Mouse (Mus musculus): ENCODE results near the gene Nup155. TPM values are rescaled to one million over a fixed set of nuclear protein-coding genes. Genes with fewer than 3 reads are reported as not detected.
"Not testable (repeated sequence)": the region's sequence is repeated elsewhere in the genome, so short reads cannot be mapped to it uniquely, and the experiment has no call there.

The Nup155 gene
- total RNA-seq (2015) (19.9 and 23.4 TPM in 2 replicates), total RNA-seq (2017) (23.6 and 27.8 TPM in 2 replicates)

DNA sequence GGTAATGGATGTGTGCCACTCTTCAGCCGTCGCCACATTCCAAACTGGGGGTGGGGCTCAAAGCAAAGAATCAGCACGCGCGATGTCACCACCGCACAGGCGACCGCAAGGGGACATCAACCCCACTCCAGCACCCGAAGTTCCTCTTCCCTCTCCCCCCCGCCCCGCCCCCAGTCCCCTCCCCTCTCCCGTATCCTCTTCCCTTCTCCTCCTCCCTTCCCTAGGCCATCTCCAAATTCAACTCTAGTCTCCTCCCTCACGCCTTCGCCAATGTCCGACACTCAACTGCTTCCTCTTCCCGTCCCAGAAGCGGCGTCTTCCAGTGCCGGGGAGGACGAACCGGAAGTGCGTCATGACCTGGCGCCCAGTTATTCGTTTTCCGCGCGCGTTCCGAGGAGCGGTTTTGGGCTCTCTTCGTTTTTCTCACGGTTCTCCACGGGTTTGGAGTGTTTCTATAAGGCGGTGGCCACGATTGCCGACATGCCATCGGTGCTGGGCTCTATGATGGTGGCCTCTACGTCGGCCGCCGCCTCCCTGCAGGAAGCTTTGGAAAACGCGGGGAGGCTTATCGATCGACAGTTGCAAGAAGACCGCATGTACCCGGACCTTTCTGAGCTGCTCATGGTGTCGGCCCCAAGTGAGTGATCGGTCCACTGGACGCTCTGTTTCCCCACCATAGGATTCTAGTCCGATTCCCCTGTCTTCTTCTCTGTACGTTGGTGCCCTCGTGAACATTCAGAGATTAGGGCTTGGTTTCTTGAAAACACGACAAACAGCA is at the start of gene Nup155:
Gene Nup155 (plus strand): TSS at position 308 of the 778 bp plus-strand sequence.
- peak; percentile 99 for ATAC-seq (ENCODE audit: poor library complexity, severe bottlenecking)

DNA sequence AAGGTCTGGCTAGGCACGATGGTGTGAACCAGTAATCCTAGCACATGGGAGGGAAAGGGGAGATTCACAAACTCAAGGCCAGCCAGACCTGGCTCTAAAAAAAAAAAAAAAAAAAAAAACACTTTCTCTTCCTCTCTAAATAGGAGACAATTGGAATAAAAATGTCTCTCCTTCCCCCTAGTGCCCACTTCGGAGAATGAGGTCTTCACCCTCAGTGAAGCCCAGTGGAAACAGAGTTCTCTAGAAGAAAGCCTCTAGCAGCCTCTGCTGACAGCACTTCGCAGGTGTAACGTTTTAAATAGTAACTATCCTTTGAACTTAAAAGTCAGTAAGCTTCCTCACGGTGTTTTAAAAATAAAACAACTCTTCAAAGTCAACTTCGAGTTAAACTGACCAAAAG is 43.9 kb upstream of the Nup155 start:
- ATAC-seq (ENCODE audit: poor library complexity, severe bottlenecking) = no peak

- not testable (repeated sequence) for ATAC-seq (ENCODE audit: poor library complexity, severe bottlenecking)
These were observed 35.9 kb upstream of the Nup155 start for GRCm38 (mm10) chr15:8073159-8073558.

DNA sequence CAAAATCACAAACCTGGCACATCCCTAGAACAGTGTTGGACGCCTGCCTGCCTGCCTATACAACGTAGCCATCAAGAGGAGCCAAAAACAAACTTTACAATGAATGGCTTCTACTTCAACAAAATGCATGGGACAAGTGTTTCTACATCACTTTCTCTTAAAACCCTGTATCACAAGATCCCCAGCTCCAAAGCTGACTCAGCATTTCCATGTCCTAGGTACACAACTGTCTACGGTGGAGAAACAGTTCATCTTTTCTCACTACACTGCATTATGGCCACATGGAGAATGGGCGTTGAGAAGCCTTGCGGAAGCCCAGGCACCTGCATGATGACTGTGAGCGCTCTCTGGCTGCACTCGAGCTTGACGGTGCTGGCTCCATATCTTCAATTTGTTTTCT is 26.9 kb upstream of the Nup155 start:
- no peak for ATAC-seq (ENCODE audit: poor library complexity, severe bottlenecking)

DNA sequence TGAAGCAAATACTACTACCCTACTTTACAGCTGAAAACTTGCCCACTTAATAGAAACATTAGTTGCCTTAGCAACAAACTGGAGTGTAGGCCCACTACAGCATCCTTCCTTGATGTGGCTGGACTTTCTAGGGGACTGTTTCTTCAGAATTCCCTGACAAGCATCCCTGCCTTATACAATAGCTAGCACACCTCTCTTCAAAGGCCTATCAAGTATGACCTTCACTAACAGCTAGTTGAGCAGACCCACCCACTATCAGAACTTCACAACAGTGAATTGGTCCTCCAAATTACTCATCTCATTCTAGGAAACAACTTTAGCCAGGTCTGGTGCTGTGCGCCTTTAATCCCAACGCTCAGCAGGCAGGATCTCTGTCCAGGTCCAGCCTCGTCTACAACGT is 21.8 kb upstream of the Nup155 start:
- no peak for ATAC-seq (ENCODE audit: poor library complexity, severe bottlenecking)

GRCm38 (mm10) chr15:8088715-8089114 is 20.4 kb upstream of the Nup155 start:
- ATAC-seq (ENCODE audit: poor library complexity, severe bottlenecking) = no peak

DNA sequence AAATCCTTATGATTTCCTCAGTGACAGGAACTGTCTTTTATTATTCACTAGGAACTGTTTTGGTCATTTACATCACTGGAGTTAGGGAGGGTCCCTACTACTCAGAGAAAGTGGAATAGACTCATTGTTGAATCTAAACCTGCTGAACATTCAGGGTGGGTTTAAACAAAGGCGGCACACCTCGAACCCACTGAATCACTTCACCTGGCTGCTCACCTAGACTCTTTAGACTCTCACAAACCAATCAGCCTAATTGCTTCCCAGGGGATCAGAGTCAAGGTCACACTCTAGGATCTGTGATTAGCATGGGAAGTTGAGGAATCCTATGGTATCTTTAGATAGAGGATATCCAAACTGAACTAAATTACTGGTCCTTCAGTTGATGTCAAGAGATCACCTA is 18.4 kb upstream of the Nup155 start:
- ATAC-seq (ENCODE audit: poor library complexity, severe bottlenecking) = no peak

DNA sequence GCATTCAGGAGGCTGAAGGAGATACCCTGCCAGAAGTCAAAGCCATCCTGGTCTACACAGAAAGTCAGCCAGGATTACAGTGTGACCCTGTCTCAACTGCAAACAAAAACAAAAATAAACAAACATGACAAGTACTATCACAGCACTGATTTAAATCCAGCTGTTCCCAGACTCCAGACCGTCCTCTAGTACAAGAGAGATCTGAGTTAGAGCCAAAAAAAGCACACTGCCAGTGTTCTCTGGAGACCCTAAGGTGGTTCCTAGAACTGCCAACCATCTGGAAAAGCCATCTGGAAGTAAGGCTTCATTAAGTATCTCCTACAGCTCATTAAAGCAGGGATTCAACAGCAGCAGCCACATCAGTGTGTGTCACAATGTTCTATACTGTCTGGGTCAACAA is 16.4 kb upstream of the Nup155 start:
- ATAC-seq (ENCODE audit: poor library complexity, severe bottlenecking) = not testable (repeated sequence)

DNA sequence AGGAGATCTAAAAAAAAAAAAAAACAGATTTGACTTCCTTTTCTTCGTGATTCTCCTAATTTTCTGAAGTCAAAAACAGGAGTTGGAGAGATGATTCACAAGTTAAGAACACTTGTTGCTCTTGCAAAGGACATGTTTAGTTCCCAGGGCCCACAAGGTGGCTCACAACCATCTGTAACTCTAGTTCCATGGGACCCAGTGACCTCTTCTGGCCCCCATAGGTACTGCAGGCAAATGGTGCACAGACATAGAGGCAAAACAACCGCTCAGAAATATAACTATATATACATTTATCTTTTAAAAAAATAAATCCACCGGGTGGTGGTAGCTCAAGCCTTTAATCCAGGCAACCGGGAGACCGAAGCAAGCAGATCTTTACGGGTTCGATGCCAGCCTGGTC is 11.2 kb upstream of the Nup155 start:
- peak; percentile 65 for ATAC-seq (ENCODE audit: poor library complexity, severe bottlenecking)

- peak; percentile 100 for ATAC-seq (ENCODE audit: poor library complexity, severe bottlenecking)
These were observed 10.0 kb upstream of the Nup155 start, which contains the start of gene Wdr70 for GRCm38 (mm10) chr15:8098774-8099749. Gene Wdr70, minus strand, starts transcription at chr15:8099209.

DNA sequence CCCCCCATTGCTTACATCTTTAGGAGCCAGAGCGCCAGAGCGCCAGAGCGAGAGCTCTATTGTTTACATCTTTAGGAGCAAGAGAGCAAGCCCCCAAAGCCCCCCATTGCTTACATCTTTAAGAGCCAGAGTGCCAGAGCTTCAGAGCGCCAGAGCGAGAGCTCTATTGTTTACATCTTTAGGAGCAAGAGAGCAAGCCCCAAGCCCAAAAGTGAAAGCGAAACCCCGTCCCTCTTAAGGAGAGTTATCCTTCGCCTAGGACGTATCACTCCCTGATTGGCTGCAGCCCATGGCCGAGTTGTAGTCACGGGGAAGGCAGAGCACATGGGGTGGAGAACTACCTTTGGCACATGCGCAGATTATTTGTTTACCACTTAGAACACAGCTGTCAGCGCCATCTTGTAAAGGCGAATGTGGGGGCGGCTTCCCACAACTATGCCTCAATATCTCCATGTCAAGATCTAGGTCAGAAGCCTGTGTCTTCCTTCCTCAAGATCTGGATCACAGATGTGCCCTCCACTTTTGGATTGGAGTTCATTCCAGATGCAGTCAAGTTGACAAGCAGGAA is 7.0 kb upstream of the Nup155 start:
- ATAC-seq (ENCODE audit: poor library complexity, severe bottlenecking) = not testable (repeated sequence)

DNA sequence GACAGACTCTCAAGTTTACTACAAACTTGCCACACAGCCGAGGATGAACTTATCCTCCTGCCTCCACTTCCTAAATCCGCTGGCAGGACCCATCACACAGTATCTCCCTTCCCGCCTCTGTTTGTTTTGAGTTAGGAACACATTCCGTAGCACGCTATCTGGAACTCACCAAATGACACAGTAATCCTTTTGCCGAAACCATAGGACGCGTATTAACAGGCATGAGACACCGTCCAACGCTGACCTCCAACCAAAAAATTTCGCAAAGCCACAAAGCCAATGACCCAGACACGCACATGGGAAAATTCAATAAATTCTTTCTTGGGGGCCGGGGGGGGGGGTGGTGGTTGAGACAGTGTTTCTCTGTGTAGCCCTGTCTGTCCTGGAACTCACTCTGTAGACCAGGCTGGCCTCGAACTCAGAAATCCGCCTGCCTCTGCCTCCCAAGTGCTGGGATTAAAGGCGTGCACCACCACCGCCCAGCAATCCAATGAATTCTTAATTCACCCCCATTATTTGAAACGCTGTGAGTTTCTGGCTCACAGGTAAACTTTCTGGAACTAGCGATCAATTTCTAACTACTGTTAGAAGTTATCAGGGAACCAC is 610 bp upstream of the Nup155 start:
- no peak for ATAC-seq (ENCODE audit: poor library complexity, severe bottlenecking)

DNA sequence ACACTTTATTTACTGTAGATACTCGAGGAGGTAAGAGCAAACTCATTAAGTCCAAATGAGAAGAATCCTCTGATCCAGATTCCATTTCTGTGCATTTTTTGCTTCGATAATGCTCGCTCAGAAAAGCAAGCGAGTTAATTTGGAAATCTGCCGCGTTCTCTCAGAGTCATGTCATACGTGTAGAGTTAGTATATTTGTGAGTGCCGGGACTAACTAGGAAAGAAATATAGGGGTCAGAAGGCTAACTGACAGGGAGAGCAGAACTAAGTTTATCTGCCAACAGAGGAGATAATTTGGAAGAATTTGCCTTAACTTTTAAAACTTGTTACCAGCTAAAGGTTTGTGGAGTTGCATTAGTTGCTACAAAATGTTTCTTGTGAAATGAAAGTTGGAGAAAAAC is 709 bp downstream of the Nup155 start:
- ATAC-seq (ENCODE audit: poor library complexity, severe bottlenecking) = no peak

GRCm38 (mm10) chr15:8129281-8129680 is 20.2 kb downstream of the Nup155 start:
- ATAC-seq (ENCODE audit: poor library complexity, severe bottlenecking) = no peak

GRCm38 (mm10) chr15:8131268-8131667 is 22.2 kb downstream of the Nup155 start:
- ATAC-seq (ENCODE audit: poor library complexity, severe bottlenecking) = no peak

DNA sequence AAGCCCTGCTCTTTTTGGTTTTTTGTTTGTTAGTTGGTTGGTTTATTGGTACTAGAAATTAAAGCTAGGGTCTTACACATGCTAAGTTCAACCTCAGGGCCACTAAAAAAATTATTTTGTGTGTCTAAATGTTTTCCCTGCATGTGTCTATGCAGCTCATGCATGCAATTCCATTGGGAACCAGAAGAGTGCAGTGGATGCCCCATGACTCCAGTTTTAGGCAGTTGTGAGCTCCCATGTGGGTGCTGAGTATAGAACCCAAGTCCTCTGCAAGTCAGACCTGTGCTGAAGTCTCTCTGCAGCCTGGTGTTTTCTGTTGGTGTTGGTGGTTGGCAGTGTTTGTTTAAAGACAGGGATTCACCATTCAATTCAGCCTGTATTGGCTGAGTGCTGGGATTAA is 22.7 kb downstream of the Nup155 start:
- ATAC-seq (ENCODE audit: poor library complexity, severe bottlenecking) = no peak

GRCm38 (mm10) chr15:8135606-8136005 is 26.5 kb downstream of the Nup155 start:
- no peak for ATAC-seq (ENCODE audit: poor library complexity, severe bottlenecking)

- no peak for ATAC-seq (ENCODE audit: poor library complexity, severe bottlenecking)
These were observed 52.8 kb downstream of the Nup155 start for GRCm38 (mm10) chr15:8161841-8162240.

GRCm38 (mm10) chr15:8168591-8169265 is 59.7 kb downstream of the Nup155 start, which contains the start of gene Cplane1:
Gene Cplane1, plus strand, starts transcription at chr15:8169106.
- peak; percentile 98 for ATAC-seq (ENCODE audit: poor library complexity, severe bottlenecking)

- no peak for ATAC-seq (ENCODE audit: poor library complexity, severe bottlenecking)
These were observed 60.2 kb downstream of the Nup155 start for GRCm38 (mm10) chr15:8169266-8169746.

Measured in megakaryocyte, adult 5-6 weeks (primary cell).